Mouse (Mus musculus): ENCODE results near the gene Capza1.

The Capza1 gene

GRCm38 (mm10) chr3:104788561-104789311 is 75.6 kb downstream of the Capza1 start:
- DNase-seq (ENCODE audit: low spot score), result no peak

- DNase-seq (ENCODE audit: low spot score), result no peak
Observed at GRCm38 (mm10) chr3:104788075-104788474, 76.2 kb downstream of the Capza1 start, which contains the start of gene Rhoc. Gene Rhoc, plus strand, starts transcription at chr3:104788375.

GRCm38 (mm10) chr3:104785284-104785683 is 79.0 kb downstream of the Capza1 start:
- DNase-seq (ENCODE audit: low spot score), result no peak

GRCm38 (mm10) chr3:104783971-104784500 is 80.3 kb downstream of the Capza1 start:
- peak; percentile 37 for DNase-seq (ENCODE audit: low spot score)

GRCm38 (mm10) chr3:104782061-104782681 is 82.1 kb downstream of the Capza1 start:
- DNase-seq (ENCODE audit: low spot score), result no peak

- peak; percentile 54 for DNase-seq (ENCODE audit: low spot score)
Observed at GRCm38 (mm10) chr3:104781471-104781903, 82.8 kb downstream of the Capza1 start, which contains the start of gene Fam19a3. Gene Fam19a3, minus strand, starts transcription at chr3:104781840.

- peak; percentile 61 for DNase-seq (ENCODE audit: low spot score)
Observed at GRCm38 (mm10) chr3:104780561-104781420, 83.5 kb downstream of the Capza1 start, which contains the start of gene Ppm1j. Gene Ppm1j, plus strand, starts transcription at chr3:104781056.

GRCm38 (mm10) chr3:104779949-104780348 is 84.4 kb downstream of the Capza1 start:
- DNase-seq (ENCODE audit: low spot score), result peak; percentile 66

- DNase-seq (ENCODE audit: low spot score), result peak; percentile 41
Observed at GRCm38 (mm10) chr3:104777342-104777741, 87.0 kb downstream of the Capza1 start.

GRCm38 (mm10) chr3:104773301-104773700 is 91.0 kb downstream of the Capza1 start:
- no peak for DNase-seq (ENCODE audit: low spot score)

All from T-cell, adult 2 months (primary cell).